Mouse (Mus musculus) erythroblast, embryonic 14.5 days (primary cell): ENCODE results near the gene Uvrag.

Source experiments
- GATA1 ChIP-seq: IDR thresholded peaks from 2 replicates; pipeline ENCODE4 v1.6.1; 2012; ENCODE audit warnings: low read length, inconsistent platforms, mixed read lengths
- TAL1 ChIP-seq: IDR thresholded peaks from 3 replicates; pipeline ENCODE4 v1.6.1; 2012; ENCODE audit warnings: low read length, inconsistent platforms, mixed read lengths

DNA sequence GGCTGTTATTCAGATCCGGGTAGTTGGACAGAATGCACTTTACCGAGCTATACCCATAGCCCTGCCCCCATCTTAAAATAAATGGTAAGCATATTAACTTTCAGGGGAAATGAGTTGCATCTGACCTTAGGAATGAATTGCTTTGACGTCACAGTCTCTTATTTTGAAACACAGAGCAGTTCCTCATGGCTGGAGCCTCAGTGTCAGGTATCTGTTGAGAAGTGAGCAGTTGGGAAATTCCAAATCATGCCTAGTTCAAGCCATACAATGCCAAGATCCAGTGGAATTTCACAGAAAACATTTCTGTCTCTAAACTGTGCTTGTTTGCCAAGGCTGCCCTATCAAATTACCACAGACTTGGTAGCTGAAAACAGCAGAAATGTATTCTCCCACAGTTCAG is 2.3 kb upstream of the Uvrag start:
- TF ChIP-seq TAL1 (no peak), GATA1 (no peak)
